Mouse (Mus musculus) liver, postnatal 0 days (tissue): ENCODE measurements around the gene Rexo1.

Experiments used
- CTCF ChIP-seq: sonication (generic); IDR thresholded peaks from 2 replicates; pipeline ENCODE4 v1.5.1; 2016; ENCODE audit warnings: antibody characterized with exemption, low read depth
- EP300 ChIP-seq: IDR thresholded peaks from 2 replicates; pipeline ENCODE4 v1.6.1; 2016; ENCODE audit warnings: antibody characterized with exemption, low read depth, mild to moderate bottlenecking

GRCm38 (mm10) chr10:80608435-80608834, 47.1 kb upstream of the Rexo1 start:
- TF ChIP-seq CTCF: no peak
- TF ChIP-seq EP300: no peak
